Mouse (Mus musculus) layer of hippocampus, adult 6 months (tissue): ENCODE results near the gene Zfp354b. TPM values are rescaled to one million over a fixed set of nuclear protein-coding genes. Genes with fewer than 3 reads are reported as not detected.

Source experiments
- long read RNA-seq, 2 experiments: library from polyadenylated mRNA; unstranded; transcript quantifications; one replicate each; pipeline ENCODE4 v2.0.0; 2019 to 2020
- polyA plus RNA-seq: library from polyadenylated mRNA; unstranded; fragments of <200 nt; fragmentation: Nextera tagmentation; gene quantifications from 2 replicates; pipeline ENCODE4 v1.2.3, GENCODE M21; 2021

Gene Zfp354b
- 2.5 and 3.0 TPM in 2 replicates for polyA plus RNA-seq
- long read RNA-seq, experiment 1, transcript Zfp354b-201 (5 exons, 2,455 nt) = major isoform, 5 of 11 reads
- long read RNA-seq, experiment 1, partial matches to known transcripts = 0 of 11 reads
- long read RNA-seq, experiment 1, other reads (novel, unspliced or antisense) = 6 of 11 reads
- long read RNA-seq, experiment 2, transcript Zfp354b-201 (5 exons, 2,455 nt) = major isoform, 21 of 29 reads
- long read RNA-seq, experiment 2, partial matches to known transcripts = 0 of 29 reads
- long read RNA-seq, experiment 2, other reads (novel, unspliced or antisense) = 7 of 29 reads

GRCm38 (mm10) chr11:50931451-50931866 lies at the start of gene Zfp354b:
Zfp354b (minus strand) TSS chr11:50931633.

DNA sequence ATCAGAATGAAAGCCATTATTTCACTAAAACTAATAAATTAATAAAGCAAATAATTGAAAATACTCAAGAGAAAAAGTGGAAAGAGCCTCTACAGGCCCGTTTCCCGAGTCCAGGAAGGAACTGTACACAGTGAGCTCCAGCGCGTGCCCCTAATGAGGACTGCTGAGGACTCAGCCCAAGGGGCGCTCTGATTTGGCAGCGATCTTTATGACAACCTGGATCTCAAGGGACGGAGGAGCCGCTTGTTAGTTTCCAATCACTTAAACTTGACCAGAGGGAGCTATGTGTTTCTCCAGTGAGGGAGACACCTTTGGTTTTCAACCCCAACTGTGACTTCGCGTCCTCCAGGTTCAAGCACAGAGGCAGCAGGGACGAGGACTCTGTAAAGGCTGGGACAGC lies 34.8 kb upstream of the Zfp354b start, which contains the start of gene Olfr1378:
Gene Olfr1378, plus strand, starts transcription at position 301 of the 400 bp plus-strand sequence.

DNA sequence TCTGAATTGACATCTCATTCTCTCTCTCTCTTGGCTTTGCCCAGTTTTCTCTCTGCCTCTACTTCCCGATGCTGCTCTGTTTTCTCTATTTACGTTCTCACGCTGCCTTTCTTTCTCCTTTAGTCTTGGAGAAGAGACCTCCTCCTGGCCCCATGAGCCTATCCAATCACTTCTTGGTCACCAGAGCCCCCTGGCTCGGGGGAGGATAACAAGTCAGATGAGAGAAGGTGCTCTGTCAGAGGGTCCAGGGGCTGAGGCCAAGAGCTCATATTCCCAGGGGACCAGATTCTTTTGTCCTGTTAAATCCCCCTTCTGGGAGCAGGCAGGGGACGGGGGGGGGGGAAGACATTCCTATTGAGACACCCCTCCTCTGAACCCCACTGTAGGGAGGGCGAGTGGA lies 22.2 kb upstream of the Zfp354b start, which contains the start of gene Prop1:
Gene Prop1, minus strand, starts transcription at position 101 of the 400 bp plus-strand sequence.

GRCm38 (mm10) chr11:50943506-50943905 lies 12.1 kb upstream of the Zfp354b start, which contains the start of gene 4933414I15Rik:
4933414I15Rik (minus strand) TSS chr11:50943765.

GRCm38 (mm10) chr11:50915671-50916320 lies 15.6 kb downstream of the Zfp354b start, which contains the start of gene Zfp2:
Zfp2 (minus strand) TSS chr11:50916165.

GRCm38 (mm10) chr11:50887390-50888128 lies 43.9 kb downstream of the Zfp354b start, which contains the start of gene Zfp454:
Zfp454 (minus strand) TSS chr11:50887651.

Other genes with a start within 250 kb of the Zfp354b start
- 7.4 and 8.1 TPM in 2 replicates for gene Zfp354c, start 103.9 kb downstream of the Zfp354b start, polyA plus RNA-seq
- gene Zfp879, start 90.1 kb downstream of the Zfp354b start, polyA plus RNA-seq = 1.4 and 1.6 TPM in 2 replicates
- not detected in 2 replicates for gene Grm6, start 80.9 kb downstream of the Zfp354b start, polyA plus RNA-seq
- 3.1 and 3.2 TPM in 2 replicates for gene Zfp454, start 44.0 kb downstream of the Zfp354b start, polyA plus RNA-seq
- gene Zfp2, start 15.5 kb downstream of the Zfp354b start, polyA plus RNA-seq = 12.7 and 13.8 TPM in 2 replicates
- not detected in 2 replicates for gene 4933414I15Rik, start 12.1 kb upstream of the Zfp354b start, polyA plus RNA-seq
- gene Prop1, start 22.1 kb upstream of the Zfp354b start, polyA plus RNA-seq = not detected in 2 replicates
- not detected in 2 replicates for gene Olfr1378, start 34.9 kb upstream of the Zfp354b start, polyA plus RNA-seq
- not detected in 2 replicates for gene Olfr1377, start 50.3 kb upstream of the Zfp354b start, polyA plus RNA-seq
- gene Olfr51, start 72.0 kb upstream of the Zfp354b start, polyA plus RNA-seq = not detected in 2 replicates
- gene Olfr54, start 82.6 kb upstream of the Zfp354b start, polyA plus RNA-seq = not detected in 2 replicates
- gene Olfr1375, start 116.5 kb upstream of the Zfp354b start, polyA plus RNA-seq = not detected in 2 replicates
- gene Zfp354a, start 127.6 kb upstream of the Zfp354b start, polyA plus RNA-seq = 3.4 and 5.8 TPM in 2 replicates